Mouse (Mus musculus): ENCODE results near the gene Mfsd13b. TPM values are rescaled to one million over a fixed set of nuclear protein-coding genes. Genes with fewer than 3 reads are reported as not detected.

Mfsd13b gene
- polyA plus RNA-seq, 2 experiments: 0.04 TPM; not detected in 1

GRCm38 (mm10) chr7:120960116-120960515 is 22.2 kb upstream of the Mfsd13b start:
- H3K27me3 ChIP-seq (ENCODE audit: control insufficient read depth, insufficient read depth, low read length): no peaks in the 10 kb centered on the region
- no peak overlapping the region for H3K4me2 ChIP-seq (ENCODE audit: low read depth)
- H3K9ac ChIP-seq (replicated peaks): no peak overlapping the region
- ATAC-seq (ENCODE audit: insufficient read depth): no peak
- no peak for TF ChIP-seq CTCF (IDR thresholded peaks at IDR 0.05; ENCODE audit: low read depth)
- TF ChIP-seq EP300 (IDR thresholded peaks at IDR 0.05; ENCODE audit: low read depth): no peak
- H3K9me3 ChIP-seq (ENCODE audit: control insufficient read depth, low read length): no peaks in the 10 kb centered on the region
- no peak overlapping the region for H3K27ac ChIP-seq
- no peaks in the 10 kb centered on the region for H3K4me1 ChIP-seq (replicated peaks; ENCODE audit: control insufficient read depth in 2 of 2, insufficient read depth in 2 of 2, low read length in 1 of 2)
- H3K4me3 ChIP-seq (ENCODE audit: insufficient read depth in 1 of 2, low read depth in 2 of 2, low read length in 2 of 2): no peak overlapping the region
- WGBS (ENCODE audit: insufficient replicate concordance): 91% methylated on average over 2 of the region's 2 CpGs
- peaks cover 70% of the 10 kb centered on the region for H3K36me3 ChIP-seq (replicated peaks; ENCODE audit: control insufficient read depth, insufficient read depth, low read depth)
- DNase-seq (ENCODE audit: low read depth in 3 of 3, low spot score in 3 of 3): no peak

- H3K27me3 ChIP-seq (ENCODE audit: control insufficient read depth, insufficient read depth, low read length): no peaks in the 10 kb centered on the region
- H3K4me2 ChIP-seq (ENCODE audit: low read depth): no peak overlapping the region
- peaks cover 69% of the 10 kb centered on the region for H3K36me3 ChIP-seq (replicated peaks; ENCODE audit: control insufficient read depth, insufficient read depth, low read depth)
- DNase-seq (ENCODE audit: low read depth in 3 of 3, low spot score in 3 of 3): no peak
- no peak overlapping the region for H3K4me3 ChIP-seq (ENCODE audit: insufficient read depth in 1 of 2, low read depth in 2 of 2, low read length in 2 of 2)
- no peak for TF ChIP-seq EP300 (IDR thresholded peaks at IDR 0.05; ENCODE audit: low read depth)
- peak; percentile 50 for TF ChIP-seq CTCF (IDR thresholded peaks at IDR 0.05; ENCODE audit: low read depth)
- no peak overlapping the region for H3K27ac ChIP-seq
- no peaks in the 10 kb centered on the region for H3K4me1 ChIP-seq (replicated peaks; ENCODE audit: control insufficient read depth in 2 of 2, insufficient read depth in 2 of 2, low read length in 1 of 2)
- no peak overlapping the region for H3K9ac ChIP-seq (replicated peaks)
- ATAC-seq (ENCODE audit: insufficient read depth): no peak
- H3K9me3 ChIP-seq (ENCODE audit: control insufficient read depth, low read length): no peaks in the 10 kb centered on the region
- WGBS (ENCODE audit: insufficient replicate concordance): 85% methylated on average over 6 of the region's 6 CpGs
Measured at GRCm38 (mm10) chr7:120960601-120961000, 21.7 kb upstream of the Mfsd13b start.

GRCm38 (mm10) chr7:120961893-120962292 is 20.4 kb upstream of the Mfsd13b start:
- H3K27ac ChIP-seq: no peak overlapping the region

GRCm38 (mm10) chr7:120963126-120963525 is 19.2 kb upstream of the Mfsd13b start:
- no peaks in the 10 kb centered on the region for H3K27me3 ChIP-seq (ENCODE audit: control insufficient read depth, insufficient read depth, low read length)
- no peak overlapping the region for H3K4me3 ChIP-seq (ENCODE audit: insufficient read depth in 1 of 2, low read depth in 2 of 2, low read length in 2 of 2)
- TF ChIP-seq CTCF (IDR thresholded peaks at IDR 0.05; ENCODE audit: low read depth) (no peak), EP300 (IDR thresholded peaks at IDR 0.05; ENCODE audit: low read depth) (no peak)
- WGBS (ENCODE audit: insufficient replicate concordance): 80% methylated on average over 5 of the region's 5 CpGs
- peaks cover 65% of the 10 kb centered on the region for H3K36me3 ChIP-seq (replicated peaks; ENCODE audit: control insufficient read depth, insufficient read depth, low read depth)
- H3K4me2 ChIP-seq (ENCODE audit: low read depth): no peak overlapping the region
- H3K4me1 ChIP-seq (replicated peaks; ENCODE audit: control insufficient read depth in 2 of 2, insufficient read depth in 2 of 2, low read length in 1 of 2): peaks cover 0 to 4% of the 10 kb centered on the region in 2 experiments; a peak in 3 of 4 replicates
- no peak overlapping the region for H3K27ac ChIP-seq
- no peak for ATAC-seq (ENCODE audit: insufficient read depth)
- no peaks in the 10 kb centered on the region for H3K9me3 ChIP-seq (ENCODE audit: control insufficient read depth, low read length)
- no peak overlapping the region for H3K9ac ChIP-seq (replicated peaks)
- no peak for DNase-seq (ENCODE audit: low read depth in 3 of 3, low spot score in 3 of 3)

More at GRCm38 (mm10) chr7:120961893-120962292, 20.4 kb upstream of the Mfsd13b start:
- Histone ChIP-seq H3K4me2 (ENCODE audit: low read depth) (no peak overlapping the region), H3K4me1 (replicated peaks; ENCODE audit: control insufficient read depth in 2 of 2, insufficient read depth in 2 of 2, low read length in 1 of 2) (no peaks in the 10 kb centered on the region), H3K9ac (replicated peaks) (no peak overlapping the region), H3K4me3 (ENCODE audit: insufficient read depth in 1 of 2, low read depth in 2 of 2, low read length in 2 of 2) (no peak overlapping the region), H3K9me3 (ENCODE audit: control insufficient read depth, low read length) (no peaks in the 10 kb centered on the region), H3K36me3 (replicated peaks; ENCODE audit: control insufficient read depth, insufficient read depth, low read depth) (peaks cover 65% of the 10 kb centered on the region), H3K27me3 (ENCODE audit: control insufficient read depth, insufficient read depth, low read length) (no peaks in the 10 kb centered on the region)
- DNase-seq (ENCODE audit: low read depth in 3 of 3, low spot score in 3 of 3): no peak
- WGBS (ENCODE audit: insufficient replicate concordance): 80% methylated on average over 3 of the region's 3 CpGs
- ATAC-seq (ENCODE audit: insufficient read depth): no peak
- TF ChIP-seq CTCF (IDR thresholded peaks at IDR 0.05; ENCODE audit: low read depth): no peak
- TF ChIP-seq EP300 (IDR thresholded peaks at IDR 0.05; ENCODE audit: low read depth): no peak

- WGBS (ENCODE audit: insufficient replicate concordance): 28% methylated on average over 7 of the region's 7 CpGs
- Histone ChIP-seq H3K36me3 (replicated peaks; ENCODE audit: control insufficient read depth, insufficient read depth, low read depth) (peaks cover 44% of the 10 kb centered on the region), H3K4me2 (ENCODE audit: low read depth) (peak overlapping the region; percentile 81), H3K27ac (peak overlapping the region; percentile 90), H3K4me1 (replicated peaks; ENCODE audit: control insufficient read depth in 2 of 2, insufficient read depth in 2 of 2, low read length in 1 of 2) (peaks cover 48 to 54% of the 10 kb centered on the region in 2 experiments), H3K27me3 (ENCODE audit: control insufficient read depth, insufficient read depth, low read length) (no peaks in the 10 kb centered on the region), H3K9ac (replicated peaks) (peak overlapping the region; percentile 61), H3K9me3 (ENCODE audit: control insufficient read depth, low read length) (no peaks in the 10 kb centered on the region), H3K4me3 (ENCODE audit: insufficient read depth in 1 of 2, low read depth in 2 of 2, low read length in 2 of 2) (peak overlapping the region in 1 of 2 experiments; percentile 32; a peak in 2 of 4 replicates)
- ATAC-seq (ENCODE audit: insufficient read depth): peak; percentile 97
- peak; percentile 84 for TF ChIP-seq EP300 (IDR thresholded peaks at IDR 0.05; ENCODE audit: low read depth)
- TF ChIP-seq CTCF (IDR thresholded peaks at IDR 0.05; ENCODE audit: low read depth): no peak
- DNase-seq (ENCODE audit: low read depth in 3 of 3, low spot score in 3 of 3): peak; percentile 66 to 74 (median 66)
Measured at GRCm38 (mm10) chr7:120969221-120969620, 13.1 kb upstream of the Mfsd13b start.

All from liver, embryonic 14.5 days (tissue).